Mouse (Mus musculus) intestine, embryonic 14.5 days (tissue): ENCODE data around the gene Wdr24. TPM values are rescaled to one million over a fixed set of nuclear protein-coding genes. Genes with fewer than 3 reads are reported as not detected.

Experiments
- ATAC-seq: fragments of 200-750 bp; cut with Nextera tagmentation; replicated peaks from 2 replicates; pipeline ENCODE4 v1.8.0; 2017; ENCODE audit warnings: low read depth, moderate number of reproducible peaks, moderate TSS enrichment, moderate library complexity; ENCODE audit not compliant: low FRiP score, low TSS enrichment
- DNase-seq: peaks from one replicate; pipeline ENCODE4 v3.0.0-alpha.2; 2018; ENCODE audit warnings: low spot score
- H3K27ac ChIP-seq: fragments of 300-500 bp; sonication (generic); 2 replicates; pipeline ENCODE4 v1.5.1; 2014; ENCODE audit warnings: low read depth, mild to moderate bottlenecking, control low read depth
- H3K27me3 ChIP-seq: fragments of 300-500 bp; sonication (generic); replicated peaks from 2 replicates; pipeline ENCODE4 v1.6.1; 2014; ENCODE audit warnings: low read length, control low read depth; ENCODE audit not compliant: control insufficient read depth, insufficient read depth
- H3K36me3 ChIP-seq: fragments of 300-500 bp; sonication (generic); 2 replicates; pipeline ENCODE4 v1.6.1; 2014; ENCODE audit warnings: low read length, control low read depth; ENCODE audit not compliant: control insufficient read depth, insufficient read depth
- H3K4me1 ChIP-seq: fragments of 300-500 bp; sonication (generic); replicated peaks from 2 replicates; pipeline ENCODE4 v1.6.1; 2014; ENCODE audit warnings: low read length, control low read depth, mixed read lengths; ENCODE audit not compliant: control insufficient read depth, insufficient read depth
- H3K4me2 ChIP-seq: fragments of 300-500 bp; sonication (generic); 2 replicates; pipeline ENCODE4 v1.6.1; 2014; ENCODE audit warnings: low read length
- H3K4me3 ChIP-seq: fragments of 300-500 bp; sonication (generic); 2 replicates; pipeline ENCODE4 v1.5.1; 2014; ENCODE audit warnings: low read depth, low read length, control low read depth, mixed read lengths
- H3K9ac ChIP-seq: fragments of 300-500 bp; sonication (generic); 2 replicates; pipeline ENCODE4 v1.6.1; 2014; ENCODE audit warnings: mild to moderate bottlenecking, low read length
- H3K9me3 ChIP-seq: fragments of 300-500 bp; sonication (generic); 2 replicates; pipeline ENCODE4 v1.6.1; 2016; ENCODE audit warnings: low read length, control low read depth; ENCODE audit not compliant: control insufficient read depth
- WGBS: fragments of 180-500 bp; shearing (Covaris S2); extraction: QIAGEN DNeasy Blood & Tissue Kit; methylation state at CpG from one replicate; pipeline ENCODE4 v1.1.7; 2014; 5-methylcytosine and 5-hydroxymethylcytosine counted together
- polyA plus RNA-seq: library from polyadenylated mRNA; unstranded; fragments of >200 nt; fragmentation: Nextera tagmentation; extraction: Ambion mirVana; gene quantifications from 2 replicates; pipeline ENCODE4 v1.2.1, GENCODE M21; 2014

Gene Wdr24
- polyA plus RNA-seq, 1 experiment from 2014 or later = 29.4 TPM

- Histone ChIP-seq H3K27ac (no peak overlapping the region), H3K4me3 (no peak overlapping the region), H3K4me1 (peaks cover 12% of the 10 kb centered on the region), H3K27me3 (peaks cover 34% of the 10 kb centered on the region), H3K4me2 (no peak overlapping the region), H3K9ac (no peak overlapping the region), H3K36me3 (no peaks in the 10 kb centered on the region), H3K9me3 (no peaks in the 10 kb centered on the region)
- 84% methylated on average over 4 of the region's 4 CpGs for WGBS
- DNase-seq (no peak), ATAC-seq (no peak)
Observed at GRCm38 (mm10) chr17:25810890-25811289, 12.5 kb upstream of the Wdr24 start.

GRCm38 (mm10) chr17:25813471-25813870, 10.0 kb upstream of the Wdr24 start:
- Histone ChIP-seq H3K9ac (no peak overlapping the region), H3K4me1 (peaks cover 11% of the 10 kb centered on the region), H3K4me3 (no peak overlapping the region), H3K27ac (no peak overlapping the region), H3K36me3 (no peaks in the 10 kb centered on the region), H3K27me3 (peaks cover 40% of the 10 kb centered on the region), H3K9me3 (no peaks in the 10 kb centered on the region), H3K4me2 (no peak overlapping the region; the same call in 1 of the 2 replicates)
- peak; percentile 37; the same call in 1 of the 2 replicates for ATAC-seq
- 3% methylated on average over 20 of the region's 20 CpGs for WGBS
- peak; percentile 99 for DNase-seq

GRCm38 (mm10) chr17:25817662-25818061, 5.8 kb upstream of the Wdr24 start:
- ATAC-seq (no peak), DNase-seq (no peak)
- no peaks in the 10 kb centered on the region for H3K9me3 ChIP-seq
- no peak overlapping the region for H3K4me2 ChIP-seq
- H3K4me1 ChIP-seq = no peaks in the 10 kb centered on the region
- H3K9ac ChIP-seq = no peak overlapping the region
- H3K36me3 ChIP-seq = no peaks in the 10 kb centered on the region
- no peak overlapping the region for H3K27ac ChIP-seq
- peaks cover 43% of the 10 kb centered on the region for H3K27me3 ChIP-seq
- WGBS = 77% methylated on average over 11 of the region's 11 CpGs
- no peak overlapping the region for H3K4me3 ChIP-seq

- Histone ChIP-seq H3K27me3 (peaks cover 40% of the 10 kb centered on the region), H3K36me3 (no peaks in the 10 kb centered on the region), H3K9ac (no peak overlapping the region), H3K4me1 (peaks cover 3% of the 10 kb centered on the region), H3K27ac (no peak overlapping the region), H3K9me3 (no peaks in the 10 kb centered on the region), H3K4me3 (no peak overlapping the region), H3K4me2 (peak overlapping the region; percentile 25)
- ATAC-seq (peak; percentile 41), DNase-seq (no peak)
- 5% methylated on average over 46 of the region's 46 CpGs for WGBS
Observed at GRCm38 (mm10) chr17:25818851-25819780, 4.3 kb upstream of the Wdr24 start.

GRCm38 (mm10) chr17:25824362-25825142, 1.1 kb downstream of the Wdr24 start:
- peaks cover 24% of the 10 kb centered on the region for H3K36me3 ChIP-seq
- H3K27ac ChIP-seq = no peak overlapping the region
- H3K4me3 ChIP-seq = peak overlapping the region; percentile 77; the same call in 1 of the 2 replicates
- ATAC-seq (no peak), DNase-seq (no peak)
- peaks cover 18% of the 10 kb centered on the region for H3K27me3 ChIP-seq
- 66% methylated on average over 17 of the region's 17 CpGs for WGBS
- peak overlapping the region; percentile 62; the same call in 1 of the 2 replicates for H3K9ac ChIP-seq
- H3K4me2 ChIP-seq = peak overlapping the region; percentile 92
- H3K9me3 ChIP-seq = no peaks in the 10 kb centered on the region
- H3K4me1 ChIP-seq = peaks cover 21% of the 10 kb centered on the region

GRCm38 (mm10) chr17:25825311-25825710, 1.9 kb downstream of the Wdr24 start:
- no peak overlapping the region for H3K9ac ChIP-seq
- 94% methylated on average over 6 of the region's 6 CpGs for WGBS
- peaks cover 11% of the 10 kb centered on the region for H3K27me3 ChIP-seq
- DNase-seq (no peak), ATAC-seq (no peak)
- H3K36me3 ChIP-seq = peaks cover 29% of the 10 kb centered on the region
- H3K4me1 ChIP-seq = peaks cover 29% of the 10 kb centered on the region
- peak overlapping the region; percentile 92; the same call in 1 of the 2 replicates for H3K4me2 ChIP-seq
- no peaks in the 10 kb centered on the region for H3K9me3 ChIP-seq
- H3K4me3 ChIP-seq = no peak overlapping the region
- no peak overlapping the region for H3K27ac ChIP-seq

- WGBS = 96% methylated on average over 27 of the region's 27 CpGs
- Histone ChIP-seq H3K9me3 (no peaks in the 10 kb centered on the region), H3K27ac (no peak overlapping the region), H3K9ac (no peak overlapping the region), H3K36me3 (peaks cover 36% of the 10 kb centered on the region), H3K4me1 (peaks cover 35% of the 10 kb centered on the region), H3K27me3 (peaks cover 5% of the 10 kb centered on the region; the same call in 1 of the 2 replicates), H3K4me3 (no peak overlapping the region), H3K4me2 (no peak overlapping the region)
- DNase-seq (no peak), ATAC-seq (no peak)
Observed at GRCm38 (mm10) chr17:25825984-25826570, 2.6 kb downstream of the Wdr24 start.

GRCm38 (mm10) chr17:25827011-25827410, 3.6 kb downstream of the Wdr24 start:
- no peak for ATAC-seq
- 93% methylated on average over 13 of the region's 13 CpGs for WGBS
- peaks cover 45% of the 10 kb centered on the region for H3K36me3 ChIP-seq

More at GRCm38 (mm10) chr17:25827011-25827410, 3.6 kb downstream of the Wdr24 start:
- DNase-seq = no peak
- peaks cover 44% of the 10 kb centered on the region for H3K4me1 ChIP-seq
- H3K9ac ChIP-seq = no peak overlapping the region
- H3K27me3 ChIP-seq = no peaks in the 10 kb centered on the region
- H3K27ac ChIP-seq = no peak overlapping the region
- H3K9me3 ChIP-seq = no peaks in the 10 kb centered on the region
- no peak overlapping the region for H3K4me3 ChIP-seq
- no peak overlapping the region for H3K4me2 ChIP-seq
